Comparison of ENCODE assay signal across 8 mouse cellular contexts in the genomic region with DNA sequence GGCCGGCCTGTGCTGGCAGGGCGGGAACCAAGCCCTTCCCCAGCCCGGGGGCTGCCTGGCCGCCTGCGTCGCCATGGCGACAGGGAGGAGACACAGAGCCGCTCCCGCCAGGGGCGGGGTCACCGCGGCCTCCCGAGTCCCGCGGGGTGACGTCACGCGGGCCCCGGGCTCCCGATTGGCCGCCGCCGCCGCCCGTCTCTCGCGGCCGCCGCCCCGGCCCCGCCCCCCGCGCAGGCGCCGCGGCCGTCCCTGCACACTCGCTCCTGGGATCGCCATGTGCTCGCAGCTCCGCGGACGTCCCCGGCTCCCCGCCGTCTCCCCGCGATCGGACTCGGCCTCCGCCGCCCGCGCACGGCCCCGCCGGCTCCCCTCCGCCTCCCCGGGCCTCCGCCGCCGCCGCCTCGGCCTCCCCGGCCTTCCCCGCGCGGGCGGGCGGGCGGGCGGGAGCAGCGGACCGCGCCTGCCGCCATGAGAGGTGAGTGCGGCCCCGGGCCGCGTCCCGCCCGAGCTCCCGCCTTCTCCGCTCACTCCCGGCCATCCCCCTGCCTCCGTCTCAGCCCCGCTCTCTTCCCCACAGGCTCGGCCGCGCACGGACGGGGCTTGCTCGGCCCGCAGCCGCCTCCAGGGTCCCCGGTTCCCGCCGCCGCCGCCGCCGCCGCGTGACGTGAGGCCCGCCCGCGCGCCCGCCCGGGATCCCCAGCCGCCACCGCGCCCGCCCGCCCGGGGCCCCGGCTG. TPM values are rescaled to one million over a fixed set of nuclear protein-coding genes. Genes with fewer than 3 reads are reported as not detected.
DNase-seq lines count a peak whose midpoint lies in the region; ATAC-seq and TF ChIP-seq lines count a peak whose summit lies in the region.
"Not testable (repeated sequence)": the region's sequence is repeated elsewhere in the genome, so short reads cannot be mapped to it uniquely, and the experiment has no call there.

A gene (plus strand): TSS at position 644 of the 735 bp plus-strand sequence.

- not testable (repeated sequence) for H3K79me3 ChIP-seq in C2C12 (ENCODE audit: low read depth)

- H3K27ac ChIP-seq in embryonic fibroblast, embryonic 13.5 days (ENCODE audit: insufficient read depth, low read length): peak within 1 kb of the TSS; percentile 78; the same call in 1 of the 2 replicates
- peak within 1 kb of the TSS; percentile 88 for H3K27ac ChIP-seq in heart, embryonic 10.5 days
- peak within 1 kb of the TSS; percentile 86 for H3K27ac ChIP-seq in kidney, embryonic 15.5 days
- H3K27ac ChIP-seq in liver, adult 2 months (replicated peaks; ENCODE audit: insufficient read depth, low read depth, low read length): peak within 1 kb of the TSS; percentile 27

- H3ac ChIP-seq in C2C12 (ENCODE audit: control insufficient read depth, insufficient read length, low read depth): peak within 1 kb of the TSS; percentile 83
- H3ac ChIP-seq in myocyte (ENCODE audit: control insufficient read depth, insufficient read length): peak within 1 kb of the TSS; percentile 1

- WGBS in heart, embryonic 10.5 days: 86% methylated on average over 118 of the region's 118 CpGs
- WGBS in kidney, embryonic 15.5 days: 72% methylated on average over 116 of the region's 118 CpGs
- WGBS in liver, adult 2 months: 89% methylated on average over 116 of the region's 118 CpGs

- not testable (repeated sequence) for H3K4me1 ChIP-seq in embryonic fibroblast, embryonic 13.5 days (ENCODE audit: control insufficient read depth, insufficient read depth, low read length); heart, embryonic 10.5 days; kidney, embryonic 15.5 days; liver, adult 2 months (ENCODE audit: control insufficient read depth, insufficient read depth, low read length)

- H3K27me3 ChIP-seq in C2C12 (ENCODE audit: control insufficient read depth, insufficient read depth, insufficient read length); heart, embryonic 10.5 days (ENCODE audit: insufficient read depth, poor library complexity, severe bottlenecking); kidney, embryonic 15.5 days; liver, adult 2 months (ENCODE audit: control insufficient read depth, insufficient read depth, low read length); myocyte (ENCODE audit: control insufficient read depth, insufficient read depth, insufficient read length): not testable (repeated sequence)

- not testable (repeated sequence) for H3K36me3 ChIP-seq in C2C12 (ENCODE audit: control insufficient read depth, insufficient read depth); liver, adult 2 months (ENCODE audit: control insufficient read depth, insufficient read depth, low read length); myocyte (ENCODE audit: control insufficient read depth, insufficient read depth)
- peaks cover 15% of the 10 kb centered on the region for H3K36me3 ChIP-seq in heart, embryonic 10.5 days
- peaks cover 20% of the 10 kb centered on the region for H3K36me3 ChIP-seq in kidney, embryonic 15.5 days

- peak within 1 kb of the TSS; percentile 98 for H3K4me3 ChIP-seq in C2C12 (ENCODE audit: insufficient read depth, poor library complexity, severe bottlenecking)
- peak within 1 kb of the TSS; percentile 67 for H3K4me3 ChIP-seq in embryonic fibroblast, embryonic 13.5 days (ENCODE audit: insufficient read depth, low read length)
- H3K4me3 ChIP-seq in heart, embryonic 10.5 days: peak within 1 kb of the TSS; percentile 62
- peak within 1 kb of the TSS; percentile 54 for H3K4me3 ChIP-seq in kidney, embryonic 15.5 days (replicated peaks)
- H3K4me3 ChIP-seq in liver, adult 2 months (ENCODE audit: insufficient read depth, low read depth, low read length): peak within 1 kb of the TSS; percentile 78
- H3K4me3 ChIP-seq in myocyte: peak within 1 kb of the TSS; percentile 24

- H3K79me2 ChIP-seq in C2C12 (ENCODE audit: control insufficient read depth, insufficient read depth): peaks cover 27% of the 10 kb centered on the region
- H3K79me2 ChIP-seq in liver, adult 2 months (ENCODE audit: control insufficient read depth, insufficient read depth, low read length); myocyte (ENCODE audit: control insufficient read depth, insufficient read depth): not testable (repeated sequence)

- H3K9me3 ChIP-seq in heart, embryonic 10.5 days: peaks cover 51% of the 10 kb centered on the region
- peaks cover 34% of the 10 kb centered on the region for H3K9me3 ChIP-seq in kidney, embryonic 15.5 days (replicated peaks)

- H3K9ac ChIP-seq in kidney, embryonic 15.5 days: peak within 1 kb of the TSS; percentile 63
- peak within 1 kb of the TSS; percentile 88 for H3K9ac ChIP-seq in liver, adult 2 months (ENCODE audit: low read depth, low read length)

- not testable (repeated sequence) for TF ChIP-seq CTCF in C2C12 (IDR thresholded peaks at IDR 0.05; ENCODE audit: control insufficient read depth, insufficient read depth, insufficient read length); embryonic fibroblast, embryonic 13.5 days (IDR thresholded peaks at IDR 0.05; ENCODE audit: borderline replicate concordance, insufficient read depth, low read length); liver, adult 2 months (IDR thresholded peaks at IDR 0.05; ENCODE audit: low read depth, low read length)

- peak within 1 kb of the TSS; percentile 45 for H3K4me2 ChIP-seq in kidney, embryonic 15.5 days
- peak within 1 kb of the TSS; percentile 4 for H3K4me2 ChIP-seq in myocyte (ENCODE audit: low read depth)

- DNase-seq in brain, adult 2 months (ENCODE audit: low read depth, low spot score): peak; percentile 98
- DNase-seq in heart, embryonic 10.5 days (ENCODE audit: low spot score): peak; percentile 95
- DNase-seq in liver, adult 2 months (ENCODE audit: extremely low read depth, low read depth, low spot score): peak; percentile 62
- DNase-seq in spleen, postnatal 4 days (ENCODE audit: low spot score in 2 of 2): peak; percentile 98 to 100

- TF ChIP-seq POLR2A in embryonic fibroblast, embryonic 13.5 days (IDR thresholded peaks at IDR 0.05; ENCODE audit: low read depth, low read length); liver, adult 2 months (IDR thresholded peaks at IDR 0.05; ENCODE audit: extremely low read depth, insufficient read depth, low read length); myocyte (IDR thresholded peaks at IDR 0.05; ENCODE audit: insufficient read length, low read depth): not testable (repeated sequence)

- peak; percentile 88 for ATAC-seq in kidney, embryonic 15.5 days (replicated peaks; ENCODE audit: low FRiP score)

TF ChIP-seq in C2C12, 6 proteins besides CTCF, POLR2A, EP300 and RAD21:
- peak; percentile 91 for TF ChIP-seq MAX (IDR thresholded peaks at IDR 0.05)
TF ChIP-seq in C2C12: peak in this region for 1; not testable (repeated sequence) for 5.

TF ChIP-seq in myocyte, 11 proteins besides CTCF, POLR2A, EP300 and RAD21:
- TF ChIP-seq E2F4 (IDR thresholded peaks at IDR 0.05; ENCODE audit: insufficient read depth): peak; percentile 8
TF ChIP-seq in myocyte: peak in this region for 1; not testable (repeated sequence) for 10.

RNA-seq across cellular contexts. Expression of the gene that starts here (rescaled TPM):
- 42.3 TPM for polyA plus RNA-seq in C2C12 (2012; fragmentation: generic; extraction: Trizol)
- polyA plus RNA-seq in embryonic fibroblast, embryonic 13.5 days (2011; ENCODE audit: insufficient read length, low read depth, missing spikeins): 44.5 and 62.1 TPM in 2 replicates
- 121 and 172 TPM in 2 replicates for polyA plus RNA-seq in heart, embryonic 10.5 days (2016; fragmentation: Nextera tagmentation; extraction: Ambion mirVana)
- polyA plus RNA-seq in kidney, embryonic 15.5 days (2015; fragmentation: Nextera tagmentation; extraction: Ambion mirVana): 193 and 248 TPM in 2 replicates
- 8.0 and 11.5 TPM in 2 replicates for total RNA-seq in liver, adult 2 months (2014; rRNA removed)
- polyA plus RNA-seq in liver, adult 2 months (2012; rRNA removed): 102 and 123 TPM in 2 replicates
- 39.8 TPM for polyA plus RNA-seq in myocyte (2012; fragmentation: generic; extraction: Trizol)

Comparison
In these comparisons a context has a peak if more than half of its experiments do, and no peak if none do; other contexts are left out.
1. Peak in every context shown above with its lines: DNase-seq, ATAC-seq, H3K4me3 ChIP-seq and H3K27ac ChIP-seq.
2. H3K4me3 ChIP-seq: peak in every context shown above with its lines; median percentile 98 in C2C12; 78 in liver, adult 2 months; 67 in embryonic fibroblast, embryonic 13.5 days; 62 in heart, embryonic 10.5 days; 54 in kidney, embryonic 15.5 days; 24 in myocyte.
3. H3K27ac ChIP-seq: peak in every context shown above with its lines; median percentile 88 in heart, embryonic 10.5 days; 86 in kidney, embryonic 15.5 days; 78 in embryonic fibroblast, embryonic 13.5 days; 27 in liver, adult 2 months.